Mouse (Mus musculus) midbrain, embryonic 10.5 days (tissue): ENCODE measurements around the gene Ncstn. TPM values are rescaled to one million over a fixed set of nuclear protein-coding genes. Genes with fewer than 3 reads are reported as not detected.
A peak's percentile ranks its signal among the peaks of the same experiment; 100 is the strongest.

Experiments
- DNase-seq: peaks from one replicate; pipeline ENCODE4 v3.0.0-alpha.2; 2017; ENCODE audit warnings: low spot score
- H3K27ac ChIP-seq: fragments of 300-500 bp; sonication (generic); replicated peaks from 2 replicates; pipeline ENCODE4 v1.5.1; 2016; ENCODE audit warnings: mild to moderate bottlenecking
- H3K27me3 ChIP-seq: fragments of 300-500 bp; sonication (generic); 2 replicates; pipeline ENCODE4 v1.6.1; 2016; ENCODE audit warnings: low read depth, mild to moderate bottlenecking; ENCODE audit not compliant: poor library complexity, severe bottlenecking
- H3K36me3 ChIP-seq: fragments of 300-500 bp; sonication (generic); 2 replicates; pipeline ENCODE4 v1.6.1; 2016; ENCODE audit warnings: mild to moderate bottlenecking, moderate library complexity
- H3K4me1 ChIP-seq: fragments of 300-500 bp; sonication (generic); 2 replicates; pipeline ENCODE4 v1.6.1; 2016
- H3K4me3 ChIP-seq: fragments of 300-500 bp; sonication (generic); 2 replicates; pipeline ENCODE4 v1.5.1; 2016; ENCODE audit warnings: mild to moderate bottlenecking, moderate library complexity
- H3K9me3 ChIP-seq: fragments of 300-500 bp; sonication (generic); replicated peaks from 2 replicates; pipeline ENCODE4 v1.6.1; 2016; ENCODE audit warnings: mild to moderate bottlenecking
- WGBS: fragments of 180-500 bp; shearing (Covaris S2); methylation state at CpG from one replicate; pipeline ENCODE4 v1.1.7; 2016; 5-methylcytosine and 5-hydroxymethylcytosine counted together
- polyA plus RNA-seq: library from polyadenylated mRNA; unstranded; fragments of >200 nt; fragmentation: Nextera tagmentation; extraction: Ambion mirVana; gene quantifications from 2 replicates; pipeline ENCODE4 v1.2.1, GENCODE M21; 2016

Gene Ncstn
- polyA plus RNA-seq, 1 experiment from 2014 or later, result 106 TPM

DNA sequence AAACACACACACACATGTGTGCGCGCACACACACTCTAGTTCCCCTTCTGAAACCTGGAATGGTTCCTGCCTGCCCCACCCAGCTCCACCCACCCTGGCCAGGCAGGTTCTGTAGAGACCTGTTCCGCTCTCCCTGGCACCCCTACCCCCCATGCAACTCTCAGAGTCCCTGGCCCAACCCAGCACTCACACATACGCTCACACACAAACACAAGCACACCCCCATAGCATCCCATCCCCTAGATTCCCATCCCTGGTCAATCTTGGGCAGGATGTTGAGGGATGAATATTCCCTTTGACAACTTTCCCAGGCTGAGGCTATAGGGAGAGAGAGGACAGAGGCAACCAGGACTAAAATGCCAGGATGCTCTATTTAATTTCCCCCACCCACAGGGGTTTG is 63.3 kb downstream of the Ncstn start:
- peaks cover 57% of the 10 kb centered on the region for H3K36me3 ChIP-seq
- peak overlapping the region; percentile 52; the same call in 1 of the 2 replicates for H3K4me3 ChIP-seq
- peak overlapping the region; percentile 95 for H3K27ac ChIP-seq
- WGBS, result 92% methylated on average over 4 of the region's 4 CpGs
- peaks cover 100% of the 10 kb centered on the region for H3K4me1 ChIP-seq
- peak; percentile 11 for DNase-seq
- no peaks in the 10 kb centered on the region for H3K9me3 ChIP-seq
- no peaks in the 10 kb centered on the region for H3K27me3 ChIP-seq

DNA sequence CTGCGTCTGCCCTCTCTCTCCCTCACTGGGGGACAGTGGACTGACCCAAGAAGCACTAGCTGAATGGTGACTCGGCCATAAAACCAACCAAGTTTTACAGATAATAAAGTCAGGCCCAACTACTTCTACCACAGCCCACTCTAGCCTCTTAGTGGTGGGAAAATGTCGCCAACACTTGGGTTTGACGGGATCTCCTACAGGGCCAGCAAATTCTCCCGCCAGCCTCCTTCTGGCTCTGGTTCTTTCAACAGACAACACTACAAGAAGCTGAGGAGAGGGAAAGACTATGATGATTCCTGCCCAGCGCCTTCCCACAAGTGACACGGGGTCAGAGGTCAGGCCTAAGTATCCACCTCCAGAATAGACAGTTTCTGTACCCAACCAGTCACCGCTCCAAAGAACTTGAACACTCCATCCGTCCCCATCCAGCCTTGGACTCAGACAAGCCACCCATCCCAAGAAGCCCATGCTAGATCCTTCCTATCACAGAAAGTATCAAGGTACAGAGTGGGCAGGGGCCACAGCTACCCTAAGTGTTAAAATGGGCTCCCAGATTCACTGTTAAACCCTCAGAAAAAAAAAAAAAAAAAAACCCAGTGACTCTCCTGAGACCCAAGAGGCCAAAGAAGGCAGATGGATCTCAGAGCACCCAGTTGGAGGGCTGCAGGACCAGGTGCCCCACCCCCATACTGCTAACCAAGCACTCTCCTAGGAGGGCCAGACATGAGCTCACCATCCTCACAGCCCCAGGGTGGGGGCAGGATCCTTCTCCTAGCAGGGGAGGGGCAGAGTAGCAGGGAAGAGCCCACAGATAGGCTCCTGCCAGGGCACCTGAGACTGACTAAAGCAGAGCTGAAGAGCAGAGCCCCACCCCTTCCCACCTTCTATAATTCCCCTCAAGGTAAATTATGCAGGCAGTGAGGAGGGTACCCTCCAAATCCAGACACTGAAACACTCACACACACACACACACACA is 64.0 kb downstream of the Ncstn start:
- 62% methylated on average over 9 of the region's 9 CpGs for WGBS
- Histone ChIP-seq H3K4me1 (peaks cover 100% of the 10 kb centered on the region), H3K9me3 (no peaks in the 10 kb centered on the region), H3K27me3 (no peaks in the 10 kb centered on the region), H3K36me3 (peaks cover 54% of the 10 kb centered on the region), H3K4me3 (peak overlapping the region; percentile 52), H3K27ac (peak overlapping the region; percentile 95)
- no peak for DNase-seq

DNA sequence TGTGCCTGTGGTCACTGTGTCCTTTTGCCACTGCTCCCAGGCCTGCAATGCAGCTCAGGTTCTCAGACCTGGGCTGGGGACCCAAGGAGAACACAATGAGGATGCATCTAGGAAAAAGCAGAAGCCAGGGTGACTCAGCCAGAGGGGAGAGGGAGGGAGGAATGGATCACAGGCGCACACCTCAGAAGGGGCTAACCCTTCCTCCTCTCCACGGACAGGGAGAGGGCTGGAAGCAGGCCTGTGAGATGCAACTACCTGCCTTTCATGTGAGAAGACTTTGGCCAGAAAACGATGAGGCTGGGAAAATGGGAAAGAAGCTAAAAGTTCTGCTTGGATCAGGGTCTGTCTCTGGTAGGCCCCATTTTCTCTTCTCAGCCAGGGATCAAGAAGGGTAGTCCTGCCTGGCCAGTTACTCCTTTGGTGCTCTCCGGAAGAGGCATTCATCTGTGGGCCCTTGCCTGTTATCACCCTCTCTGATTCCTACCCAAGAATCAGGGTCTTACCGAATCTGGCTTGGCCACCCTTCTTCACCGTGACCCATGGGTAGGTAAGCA is 65.0 kb downstream of the Ncstn start:
- no peak for DNase-seq
- peak overlapping the region; percentile 52 for H3K4me3 ChIP-seq
- 54% methylated on average over 6 of the region's 6 CpGs for WGBS
- peaks cover 55% of the 10 kb centered on the region for H3K36me3 ChIP-seq
- H3K27ac ChIP-seq, result peak overlapping the region; percentile 95
- H3K4me1 ChIP-seq, result peaks cover 100% of the 10 kb centered on the region
- no peaks in the 10 kb centered on the region for H3K27me3 ChIP-seq
- no peaks in the 10 kb centered on the region for H3K9me3 ChIP-seq

DNA sequence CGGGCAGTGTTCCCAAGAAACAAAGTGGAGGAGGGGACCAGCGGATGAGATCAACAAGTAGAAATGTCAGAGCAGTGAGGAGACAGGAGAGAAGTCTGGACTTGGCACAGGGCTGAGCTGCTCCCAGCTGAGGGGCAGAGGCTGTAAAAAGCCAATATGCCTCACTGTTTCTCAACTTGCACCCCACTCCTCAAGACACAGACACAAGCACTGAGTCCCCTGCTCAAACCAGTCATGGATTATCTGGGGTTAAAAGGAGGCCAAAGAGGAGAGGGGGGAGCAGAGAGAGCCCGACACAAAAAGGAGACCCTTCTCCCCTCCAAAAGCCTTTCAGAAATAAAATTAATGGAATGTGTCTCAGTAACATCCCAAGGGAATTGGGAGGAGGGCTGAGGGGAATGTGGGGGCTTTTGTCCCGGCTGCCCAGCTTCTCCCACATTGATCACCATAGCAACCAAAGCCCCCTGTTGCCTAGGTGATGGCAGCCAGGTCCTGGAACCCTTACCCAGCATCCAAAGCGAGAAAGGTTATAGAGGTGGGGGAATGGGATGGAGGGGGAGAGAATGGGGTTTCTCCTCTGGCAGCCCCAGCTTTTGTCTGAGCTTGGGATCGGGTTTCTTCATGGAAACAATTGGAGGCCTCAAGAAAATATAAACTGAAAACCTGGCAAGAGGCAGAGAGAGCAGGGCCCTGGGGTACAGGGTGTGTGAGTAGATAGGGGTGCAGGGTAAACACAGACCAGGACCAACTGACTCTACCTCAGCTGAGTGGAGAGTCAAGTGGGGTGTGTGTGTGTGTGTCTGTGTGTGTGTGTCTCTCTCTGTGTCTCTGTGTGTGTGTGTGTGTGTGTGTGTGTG is 65.7 kb downstream of the Ncstn start:
- Histone ChIP-seq H3K36me3 (peaks cover 55% of the 10 kb centered on the region), H3K27ac (peak overlapping the region; percentile 95), H3K9me3 (no peaks in the 10 kb centered on the region), H3K4me1 (peaks cover 99% of the 10 kb centered on the region), H3K27me3 (no peaks in the 10 kb centered on the region), H3K4me3 (peak overlapping the region; percentile 52)
- 13% methylated on average over 6 of the region's 6 CpGs for WGBS
- peak; percentile 96 for DNase-seq

DNA sequence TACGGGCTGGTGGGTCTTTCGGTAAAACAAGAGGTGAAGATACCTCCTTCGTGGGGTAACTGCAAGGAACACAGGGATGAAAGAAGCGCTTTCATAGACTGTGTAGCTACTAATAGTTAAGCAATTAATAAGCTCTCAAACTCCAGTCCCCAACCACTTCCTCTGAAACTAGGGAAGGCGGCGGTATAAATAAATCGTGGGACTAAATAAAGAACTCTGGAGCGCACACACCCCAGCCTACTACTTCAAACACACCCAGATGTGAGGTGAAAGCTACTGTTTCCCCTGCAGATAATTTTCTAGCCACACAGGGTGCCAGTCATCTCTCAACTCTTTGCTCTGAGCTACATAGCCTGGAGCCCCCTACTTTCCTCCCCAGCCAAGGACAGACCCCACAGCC is 66.6 kb downstream of the Ncstn start:
- Histone ChIP-seq H3K4me3 (peak overlapping the region; percentile 52), H3K4me1 (peaks cover 90% of the 10 kb centered on the region), H3K9me3 (no peaks in the 10 kb centered on the region), H3K36me3 (peaks cover 57% of the 10 kb centered on the region), H3K27me3 (no peaks in the 10 kb centered on the region), H3K27ac (peak overlapping the region; percentile 95)
- WGBS, result 71% methylated on average over 8 of the region's 8 CpGs
- DNase-seq, result no peak

Other genes with a start within 250 kb of the Ncstn start
- 0.38 and 1.2 TPM in 2 replicates for gene Cd84, start 243.1 kb downstream of the Ncstn start, polyA plus RNA-seq
- not detected in 2 replicates for gene Gm10521, start 187.1 kb downstream of the Ncstn start, polyA plus RNA-seq
- not detected in 2 replicates for gene Slamf6, start 165.3 kb downstream of the Ncstn start, polyA plus RNA-seq
- gene Vangl2, start 54.4 kb downstream of the Ncstn start, polyA plus RNA-seq, result 49.1 and 55.4 TPM in 2 replicates
- gene Nhlh1, start 25.2 kb downstream of the Ncstn start, polyA plus RNA-seq, result 5.5 and 6.9 TPM in 2 replicates
- gene Copa, start 266 bp downstream of the Ncstn start, polyA plus RNA-seq, result 175 and 206 TPM in 2 replicates
- 166 and 175 TPM in 2 replicates for gene Pex19, start 44.0 kb upstream of the Ncstn start, polyA plus RNA-seq
- gene Dcaf8, start 65.3 kb upstream of the Ncstn start, polyA plus RNA-seq, result 124 and 138 TPM in 2 replicates
- 340 and 410 TPM in 2 replicates for gene Pea15a, start 124.0 kb upstream of the Ncstn start, polyA plus RNA-seq
- gene Casq1, start 137.1 kb upstream of the Ncstn start, polyA plus RNA-seq, result 1.3 and 1.8 TPM in 2 replicates
- not detected in 2 replicates for gene Atp1a4, start 175.6 kb upstream of the Ncstn start, polyA plus RNA-seq
- gene Igsf8, start 178.8 kb upstream of the Ncstn start, polyA plus RNA-seq, result 50.2 and 62.4 TPM in 2 replicates
- 3.0 and 4.3 TPM in 2 replicates for gene Atp1a2, start 215.3 kb upstream of the Ncstn start, polyA plus RNA-seq
- 0.23 and 0.61 TPM in 2 replicates for gene Kcnj9, start 246.5 kb upstream of the Ncstn start, polyA plus RNA-seq